Mouse (Mus musculus) embryonic facial prominence, embryonic 11.5 days (tissue): ENCODE data around the gene Engase. TPM values are rescaled to one million over a fixed set of nuclear protein-coding genes. Genes with fewer than 3 reads are reported as not detected.

Experiments used
- ATAC-seq: fragments of 200-750 bp; cut with Nextera tagmentation; replicated peaks from 2 replicates; pipeline ENCODE4 v1.8.0; 2017; ENCODE audit warnings: low read depth; ENCODE audit not compliant: insufficient number of reproducible peaks, low FRiP score, low TSS enrichment
- DNase-seq: peaks from one replicate; pipeline ENCODE4 v3.0.0-alpha.2; 2015; ENCODE audit warnings: low spot score
- H3K27ac ChIP-seq: fragments of 300-500 bp; sonication (generic); replicated peaks from 2 replicates; pipeline ENCODE4 v1.5.1; 2014; ENCODE audit warnings: mild to moderate bottlenecking, low read depth, low read length, control low read depth
- H3K27me3 ChIP-seq: fragments of 300-500 bp; sonication (generic); 2 replicates; pipeline ENCODE4 v1.6.1; 2014; ENCODE audit warnings: mild to moderate bottlenecking, low read length, moderate library complexity, mixed read lengths; ENCODE audit not compliant: control insufficient read depth, insufficient read depth
- H3K36me3 ChIP-seq: fragments of 300-500 bp; sonication (generic); replicated peaks from 2 replicates; pipeline ENCODE4 v1.6.1; 2014; ENCODE audit warnings: low read depth, mild to moderate bottlenecking, low read length, moderate library complexity, mixed read lengths; ENCODE audit not compliant: control insufficient read depth, insufficient read depth
- H3K4me1 ChIP-seq: fragments of 300-500 bp; sonication (generic); 2 replicates; pipeline ENCODE4 v1.6.1; 2014; ENCODE audit warnings: low read length, mixed read lengths; ENCODE audit not compliant: control insufficient read depth, insufficient read depth
- H3K4me2 ChIP-seq: fragments of 300-500 bp; sonication (generic); 2 replicates; pipeline ENCODE4 v1.6.1; 2014; ENCODE audit warnings: low read depth, mild to moderate bottlenecking, control low read depth, low read length, moderate library complexity
- H3K4me3 ChIP-seq: fragments of 300-500 bp; sonication (generic); 2 replicates; pipeline ENCODE4 v1.5.1; 2014; ENCODE audit warnings: low read depth, low read length, control low read depth
- H3K9ac ChIP-seq: fragments of 300-500 bp; sonication (generic); replicated peaks from 2 replicates; pipeline ENCODE4 v1.6.1; 2014; ENCODE audit warnings: mild to moderate bottlenecking, control low read depth, low read length
- H3K9me3 ChIP-seq: fragments of 300-500 bp; sonication (generic); replicated peaks from 2 replicates; pipeline ENCODE4 v1.6.1; 2016; ENCODE audit warnings: mild to moderate bottlenecking, low read length, inconsistent platforms, mixed read lengths; ENCODE audit not compliant: control insufficient read depth
- WGBS: fragments of 180-500 bp; shearing (Covaris S2); extraction: QIAGEN DNeasy Blood & Tissue Kit; methylation state at CpG from one replicate; pipeline ENCODE4 v1.1.7; 2014; 5-methylcytosine and 5-hydroxymethylcytosine counted together
- polyA plus RNA-seq: library from polyadenylated mRNA; unstranded; fragments of >200 nt; fragmentation: Nextera tagmentation; extraction: Ambion mirVana; gene quantifications from 2 replicates; pipeline ENCODE4 v1.2.1, GENCODE M21; 2014

The Engase gene
- polyA plus RNA-seq, 1 experiment from 2014 or later = 5.9 TPM

DNA sequence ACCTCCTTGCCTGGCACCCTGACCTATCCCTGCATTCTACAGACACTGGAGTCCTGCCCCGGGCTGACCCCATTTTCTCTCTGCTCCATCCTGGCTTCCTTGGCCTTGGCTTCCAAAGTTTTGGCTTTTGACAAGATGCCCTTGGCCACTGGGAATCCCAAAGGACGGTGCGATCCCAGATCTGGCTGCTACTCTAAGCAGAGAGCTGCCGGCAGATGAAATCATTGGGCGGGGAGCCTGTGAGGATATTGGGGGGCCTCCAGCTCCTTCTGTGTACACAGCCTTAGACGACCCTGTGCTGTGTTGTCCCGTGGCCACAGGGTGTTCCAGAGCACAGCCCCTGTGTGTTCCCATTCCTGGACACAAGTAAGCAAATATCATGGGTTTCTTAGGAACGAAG lies 28.2 kb upstream of the Engase start:
- no peak overlapping the region for H3K9ac ChIP-seq
- no peaks in the 10 kb centered on the region for H3K27me3 ChIP-seq
- H3K4me1 ChIP-seq = no peaks in the 10 kb centered on the region
- 87% methylated on average over 8 of the region's 8 CpGs for WGBS
- no peak overlapping the region for H3K27ac ChIP-seq
- H3K4me2 ChIP-seq = no peak overlapping the region
- no peaks in the 10 kb centered on the region for H3K36me3 ChIP-seq
- ATAC-seq = no peak
- no peak overlapping the region for H3K4me3 ChIP-seq
- DNase-seq = no peak
- H3K9me3 ChIP-seq = no peaks in the 10 kb centered on the region

DNA sequence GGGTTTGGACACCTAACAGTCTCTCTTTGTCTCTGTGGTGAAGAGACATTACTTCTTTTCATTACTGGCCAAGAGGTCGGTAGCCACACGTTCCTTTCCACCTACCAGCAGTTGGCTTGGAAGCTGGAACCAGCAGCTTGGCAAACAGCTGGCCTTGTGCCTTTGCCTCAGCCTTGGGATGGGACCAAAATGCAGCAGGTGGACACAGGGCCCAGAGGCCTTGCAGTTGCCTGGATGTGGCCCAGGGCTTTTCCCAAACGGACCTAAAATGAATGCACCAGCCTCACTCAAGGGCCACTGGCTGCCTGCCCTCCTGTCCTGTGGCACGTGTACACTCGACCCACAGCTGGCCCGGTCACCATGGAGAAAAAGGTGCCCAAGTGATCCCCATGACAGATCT lies 25.4 kb upstream of the Engase start:
- Histone ChIP-seq H3K27me3 (no peaks in the 10 kb centered on the region), H3K36me3 (no peaks in the 10 kb centered on the region), H3K4me3 (no peak overlapping the region), H3K4me1 (no peaks in the 10 kb centered on the region), H3K9ac (no peak overlapping the region), H3K4me2 (no peak overlapping the region), H3K9me3 (no peaks in the 10 kb centered on the region), H3K27ac (no peak overlapping the region)
- WGBS = 77% methylated on average over 6 of the region's 6 CpGs
- DNase-seq (no peak), ATAC-seq (no peak)

DNA sequence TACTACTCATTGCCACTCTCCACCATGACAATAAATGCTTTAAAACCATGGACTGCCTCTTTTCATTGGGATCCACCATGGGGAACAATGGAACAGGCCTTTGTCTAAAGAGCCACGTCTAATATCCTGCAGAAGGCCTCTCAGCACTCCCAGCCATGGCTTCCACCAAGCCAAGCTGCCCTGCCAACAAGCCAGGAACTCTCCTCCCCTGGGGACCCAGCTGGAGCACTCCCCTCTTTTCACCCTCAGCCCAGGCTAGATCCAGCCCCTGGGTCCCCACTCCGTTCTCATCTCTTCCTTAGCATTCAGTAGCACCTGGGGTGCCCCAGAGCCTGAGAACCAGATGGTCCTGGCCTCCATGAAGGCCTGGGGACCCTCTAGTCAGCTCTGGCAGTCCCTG lies 23.7 kb upstream of the Engase start:
- H3K27me3 ChIP-seq = no peaks in the 10 kb centered on the region
- H3K4me1 ChIP-seq = no peaks in the 10 kb centered on the region
- no peak overlapping the region for H3K4me2 ChIP-seq
- ATAC-seq = no peak
- H3K9ac ChIP-seq = no peak overlapping the region
- WGBS = 50% methylated on average over 2 of the region's 2 CpGs
- no peaks in the 10 kb centered on the region for H3K9me3 ChIP-seq
- DNase-seq = no peak
- H3K27ac ChIP-seq = no peak overlapping the region
- H3K36me3 ChIP-seq = no peaks in the 10 kb centered on the region
- no peak overlapping the region for H3K4me3 ChIP-seq

DNA sequence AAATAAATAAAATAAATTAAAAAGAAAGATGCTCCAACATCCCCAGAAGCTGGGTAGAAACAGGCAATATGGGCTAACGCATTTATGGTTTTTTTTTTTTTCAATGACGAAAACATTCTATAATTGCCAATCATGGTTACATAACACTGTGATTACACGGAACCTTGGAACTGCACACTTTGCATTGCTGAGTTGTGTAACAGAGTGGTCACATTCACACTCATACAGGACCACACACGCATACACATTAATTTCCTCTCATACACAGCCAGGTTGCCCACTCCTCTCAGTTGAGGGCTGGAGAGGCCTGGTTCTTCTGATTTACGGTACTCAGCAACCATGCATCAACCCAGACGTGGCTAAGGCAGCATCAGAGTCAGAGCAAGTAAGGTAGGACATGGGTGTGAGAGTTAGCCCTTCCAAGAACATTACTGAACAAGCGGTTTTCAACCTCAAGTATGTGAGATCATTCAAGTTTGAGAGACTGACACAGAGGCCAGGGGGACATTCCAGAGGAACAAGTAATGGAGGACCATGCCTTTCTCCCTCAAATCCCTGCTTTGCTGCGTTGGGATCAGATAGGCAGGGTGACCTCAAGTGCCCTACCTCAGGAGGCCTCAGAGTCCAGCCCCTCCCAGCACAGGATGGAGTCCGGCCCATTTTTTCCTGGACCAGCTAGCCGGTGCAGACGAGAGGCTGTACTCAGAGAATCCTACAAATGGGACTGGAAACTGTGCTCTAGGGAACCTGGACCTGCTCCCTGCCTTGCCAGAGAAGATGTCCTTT lies 22.6 kb upstream of the Engase start:
- Histone ChIP-seq H3K4me1 (no peaks in the 10 kb centered on the region), H3K27ac (no peak overlapping the region), H3K9ac (no peak overlapping the region), H3K4me2 (no peak overlapping the region), H3K4me3 (no peak overlapping the region), H3K36me3 (no peaks in the 10 kb centered on the region), H3K27me3 (no peaks in the 10 kb centered on the region), H3K9me3 (no peaks in the 10 kb centered on the region)
- DNase-seq (no peak), ATAC-seq (no peak)
- WGBS = 74% methylated on average over 11 of the region's 11 CpGs

DNA sequence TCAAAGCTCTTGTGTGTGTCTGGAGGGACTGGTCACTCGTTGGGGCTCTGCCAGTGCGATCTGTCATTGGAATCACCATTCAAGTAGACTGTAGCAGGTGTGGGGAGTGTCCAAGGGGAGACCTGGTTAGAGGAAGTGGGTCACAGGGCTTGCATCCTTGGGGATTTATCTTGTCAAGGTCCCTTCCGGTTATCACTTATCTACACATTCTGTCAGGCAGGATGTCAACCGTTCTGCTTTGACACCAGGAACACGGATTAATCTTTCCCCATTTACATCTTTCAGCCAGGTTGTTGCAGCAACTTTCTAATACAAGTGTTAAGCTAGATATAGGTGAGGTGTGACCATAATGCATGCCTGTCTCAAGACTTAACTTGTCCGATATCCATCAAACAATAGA lies 20.8 kb upstream of the Engase start:
- Histone ChIP-seq H3K9me3 (no peaks in the 10 kb centered on the region), H3K36me3 (no peaks in the 10 kb centered on the region), H3K4me1 (no peaks in the 10 kb centered on the region), H3K4me2 (no peak overlapping the region), H3K27me3 (no peaks in the 10 kb centered on the region), H3K4me3 (no peak overlapping the region), H3K27ac (no peak overlapping the region), H3K9ac (no peak overlapping the region)
- DNase-seq = no peak
- 84% methylated on average over 6 of the region's 6 CpGs for WGBS
- no peak for ATAC-seq

DNA sequence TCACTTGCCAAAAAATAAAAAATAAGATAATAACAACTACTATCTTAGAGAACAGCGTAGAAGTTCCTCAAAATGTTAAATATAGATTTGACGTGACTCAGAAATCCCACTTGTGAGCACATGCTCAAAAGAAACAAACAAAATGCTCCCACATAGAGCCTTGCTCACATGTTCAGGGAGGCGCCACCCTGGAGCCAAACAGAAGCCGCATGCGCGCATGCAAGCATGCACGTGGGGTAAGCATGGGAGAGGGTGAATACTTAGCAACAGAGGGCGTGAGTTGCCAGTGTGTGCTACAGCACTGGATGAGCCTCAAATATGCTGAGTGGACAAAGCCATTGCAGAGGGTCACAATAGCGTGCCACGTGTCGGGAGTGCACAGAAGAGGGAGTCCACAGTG lies 19.7 kb upstream of the Engase start:
- no peaks in the 10 kb centered on the region for H3K36me3 ChIP-seq
- H3K9ac ChIP-seq = no peak overlapping the region
- no peaks in the 10 kb centered on the region for H3K4me1 ChIP-seq
- H3K27me3 ChIP-seq = no peaks in the 10 kb centered on the region
- no peak overlapping the region for H3K4me3 ChIP-seq
- 82% methylated on average over 11 of the region's 11 CpGs for WGBS
- H3K9me3 ChIP-seq = no peaks in the 10 kb centered on the region
- H3K27ac ChIP-seq = no peak overlapping the region
- no peak for DNase-seq
- ATAC-seq = no peak
- no peak overlapping the region for H3K4me2 ChIP-seq

DNA sequence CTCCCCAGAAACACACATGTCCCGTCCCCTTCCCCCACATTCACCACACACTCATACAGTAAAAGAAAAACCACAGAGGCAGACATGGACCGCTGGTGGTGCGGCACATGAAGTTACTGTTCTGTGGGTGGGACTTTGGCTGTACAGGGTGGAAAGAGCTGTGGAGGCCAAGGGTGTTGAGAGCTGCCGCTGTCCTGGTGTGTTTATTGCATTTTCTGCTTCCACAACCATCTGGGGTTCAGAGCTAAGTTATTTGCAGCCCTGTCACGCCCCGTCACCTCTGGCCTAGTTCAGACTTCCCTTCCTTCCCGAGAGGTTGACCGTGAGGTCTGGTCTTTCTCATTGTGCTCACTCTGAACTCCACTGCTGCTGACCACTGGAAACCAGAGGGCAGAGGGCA lies 17.6 kb upstream of the Engase start:
- DNase-seq = no peak
- H3K4me1 ChIP-seq = no peaks in the 10 kb centered on the region
- H3K9ac ChIP-seq = no peak overlapping the region
- H3K27ac ChIP-seq = no peak overlapping the region
- 40% methylated on average over 8 of the region's 8 CpGs for WGBS
- H3K27me3 ChIP-seq = no peaks in the 10 kb centered on the region
- H3K9me3 ChIP-seq = no peaks in the 10 kb centered on the region
- no peaks in the 10 kb centered on the region for H3K36me3 ChIP-seq
- ATAC-seq = no peak
- H3K4me3 ChIP-seq = no peak overlapping the region
- H3K4me2 ChIP-seq = no peak overlapping the region

DNA sequence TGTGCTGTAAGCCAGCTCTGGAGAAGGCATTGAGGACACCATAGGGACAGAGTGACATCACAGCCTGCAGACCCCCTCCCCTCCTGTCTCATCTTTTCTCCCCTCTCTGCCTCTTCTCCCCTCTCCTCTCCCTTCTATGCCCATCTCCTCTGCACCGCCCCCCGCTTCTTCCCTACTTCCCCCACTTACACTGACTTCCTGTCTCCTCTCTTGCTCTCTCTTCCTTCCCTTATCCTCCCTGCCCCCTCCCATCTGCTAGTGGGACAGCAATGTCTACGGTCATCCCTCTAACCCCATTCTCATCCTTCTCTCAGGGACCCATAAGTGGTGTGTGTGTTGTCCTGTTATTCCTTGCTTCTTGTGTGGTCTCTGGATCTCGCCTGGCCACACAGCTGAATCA lies 17.1 kb upstream of the Engase start:
- H3K4me3 ChIP-seq = no peak overlapping the region
- no peaks in the 10 kb centered on the region for H3K36me3 ChIP-seq
- 66% methylated on average over 4 of the region's 4 CpGs for WGBS
- no peaks in the 10 kb centered on the region for H3K4me1 ChIP-seq
- H3K9ac ChIP-seq = no peak overlapping the region
- no peaks in the 10 kb centered on the region for H3K9me3 ChIP-seq
- no peak for ATAC-seq
- no peak overlapping the region for H3K4me2 ChIP-seq
- H3K27me3 ChIP-seq = no peaks in the 10 kb centered on the region
- H3K27ac ChIP-seq = no peak overlapping the region
- no peak for DNase-seq
